9 mouse cellular contexts compared by ENCODE assay signal in the genomic region with DNA sequence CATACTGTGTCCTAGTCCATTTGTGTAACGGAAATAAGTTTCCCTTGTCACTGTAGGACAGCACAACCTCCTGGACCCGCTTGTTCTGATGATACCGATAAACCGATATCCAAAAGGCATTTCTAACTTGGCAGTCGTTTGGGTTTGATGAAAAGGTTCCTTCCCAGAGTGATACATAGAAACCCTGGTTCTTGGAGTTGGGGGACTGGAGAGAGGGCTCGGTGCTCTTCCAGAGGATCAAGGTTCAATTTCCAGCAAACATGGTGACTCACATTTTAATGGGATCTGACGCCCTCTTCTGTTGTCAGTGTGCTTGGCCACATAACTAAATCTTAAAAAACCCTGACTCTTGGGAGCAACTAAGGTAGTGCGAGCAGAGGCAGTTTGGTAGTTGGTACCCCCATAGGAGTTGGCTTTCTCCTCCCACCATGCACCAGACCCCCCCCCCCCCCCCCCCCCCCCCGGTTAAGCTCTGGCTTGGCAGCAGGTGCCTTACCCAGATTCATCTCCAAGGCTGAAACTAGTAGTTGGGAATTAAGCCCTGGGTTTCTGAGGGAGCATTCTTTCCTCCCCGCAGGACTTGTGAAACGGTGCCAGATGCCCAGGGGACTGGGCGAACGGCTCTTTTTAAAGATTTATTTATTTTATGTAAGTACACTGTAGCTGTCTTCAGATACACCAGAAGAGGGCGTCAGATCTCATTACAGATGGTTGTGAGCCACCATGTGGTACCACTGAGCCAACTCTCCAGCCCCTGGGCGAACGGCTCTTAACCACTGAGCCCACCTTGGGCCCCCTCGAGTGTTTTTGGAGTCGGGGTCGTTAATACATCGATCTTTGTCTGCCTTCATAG. TPM values are rescaled to one million over a fixed set of nuclear protein-coding genes. Genes with fewer than 3 reads are reported as not detected.
A peak's percentile ranks its signal among the peaks of the same experiment; 100 is the strongest.
DNase-seq lines count a peak whose midpoint lies in the region; ATAC-seq and TF ChIP-seq lines count a peak whose summit lies in the region.
"Had no signal": no experiment of that assay in that cellular context is flagged by ENCODE, and none has a peak within 500 bp of the region (broad histone marks: within the 10 kb centered on the region; RNA-seq: fewer than 3 reads in every experiment).

No protein-coding gene starts in this region.

- H3K4me3 ChIP-seq in heart, embryonic 10.5 days, result peak overlapping the region; percentile 87
- peak overlapping the region; percentile 62 to 88 (median 86) for H3K4me3 ChIP-seq in CH12.LX (replicated peaks in 1 of 3; ENCODE audit: low read depth in 2 of 3, low read length in 2 of 3, poor library complexity in 1 of 3)
- peak overlapping the region; percentile 77 for H3K4me3 ChIP-seq in embryonic facial prominence, embryonic 10.5 days
- peak overlapping the region; percentile 96 for H3K4me3 ChIP-seq in kidney, embryonic 16.5 days (ENCODE audit: low read length)
- H3K4me3 ChIP-seq in midbrain, postnatal 0 days (ENCODE audit: low read depth, low read length), result peak overlapping the region; percentile 80

- in situ Hi-C loops in CH12.LX (cut with MboI; ENCODE audit: low pct_ligation_motif_present, low pct_unique_long_range_greater_than_20kb, low sequenced_read_pairs), result loop anchor here (5.0 kb wide), 2 partner anchors 36 to 121 kb away; partner anchors contain the start of gene Cul7

- H3K27me3 ChIP-seq in heart, embryonic 10.5 days (ENCODE audit: insufficient read depth, poor library complexity, severe bottlenecking), result no peaks in the 10 kb centered on the region
- H3K27me3 ChIP-seq in CH12.LX (replicated peaks), result no peaks in the 10 kb centered on the region
- H3K27me3 ChIP-seq in embryonic facial prominence, embryonic 10.5 days (replicated peaks; ENCODE audit: low read depth, poor library complexity, severe bottlenecking), result no peaks in the 10 kb centered on the region
- H3K27me3 ChIP-seq in kidney, embryonic 16.5 days (ENCODE audit: insufficient read depth, low read length), result no peaks in the 10 kb centered on the region
- no peaks in the 10 kb centered on the region for H3K27me3 ChIP-seq in midbrain, postnatal 0 days (ENCODE audit: insufficient read depth, low read length)

- no peaks in the 10 kb centered on the region for H3K9me3 ChIP-seq in heart, embryonic 10.5 days
- H3K9me3 ChIP-seq in CH12.LX (replicated peaks; ENCODE audit: low read length), result no peaks in the 10 kb centered on the region
- H3K9me3 ChIP-seq in embryonic facial prominence, embryonic 10.5 days, result no peaks in the 10 kb centered on the region
- H3K9me3 ChIP-seq in kidney, embryonic 16.5 days (ENCODE audit: low read length), result no peaks in the 10 kb centered on the region
- no peaks in the 10 kb centered on the region for H3K9me3 ChIP-seq in midbrain, postnatal 0 days (ENCODE audit: low read length)

- dilution Hi-C loops in CH12.LX (cut with MboI; ENCODE audit: extremely low pct_ligation_motif_present, extremely low pct_unique_long_range_greater_than_20kb, low sequenced_read_pairs), result no loop called here

- H3K27ac ChIP-seq in heart, embryonic 10.5 days, result peak overlapping the region; percentile 90
- peak overlapping the region; percentile 85 for H3K27ac ChIP-seq in CH12.LX (ENCODE audit: insufficient read depth, low read depth)
- H3K27ac ChIP-seq in embryonic facial prominence, embryonic 10.5 days (replicated peaks), result peak overlapping the region; percentile 89
- H3K27ac ChIP-seq in kidney, embryonic 16.5 days (ENCODE audit: low read length), result peak overlapping the region; percentile 91
- 0 out of 2 replicates have a peak overlapping the region, but pooled peaks have one; percentile 80 for H3K27ac ChIP-seq in midbrain, postnatal 0 days (ENCODE audit: low read depth, low read length)

- peak overlapping the region; percentile 61 for H3K9ac ChIP-seq in CH12.LX (ENCODE audit: insufficient read depth, low read depth)
- peak overlapping the region; percentile 89 for H3K9ac ChIP-seq in kidney, embryonic 16.5 days (replicated peaks; ENCODE audit: low read length)
- peak overlapping the region; percentile 76; the same call in 1 of the 2 replicates for H3K9ac ChIP-seq in midbrain, postnatal 0 days (replicated peaks; ENCODE audit: low read length, poor library complexity, severe bottlenecking)

- H3K79me2 ChIP-seq in CH12.LX (replicated peaks; ENCODE audit: control insufficient read depth, extremely low read depth, insufficient read depth, poor library complexity, severe bottlenecking), result peaks cover 4% of the 10 kb centered on the region

- ATAC-seq in kidney, embryonic 16.5 days (ENCODE audit: low FRiP score, low TSS enrichment), result 0 out of 2 replicates have a peak, but pooled peaks have one; percentile 8
- ATAC-seq in midbrain, postnatal 0 days (ENCODE audit: low FRiP score), result no peak

- 9% methylated on average over 19 of the region's 20 CpGs for WGBS in heart, embryonic 10.5 days
- 12% methylated on average over 20 of the region's 20 CpGs for WGBS in embryonic facial prominence, embryonic 10.5 days
- 10% methylated on average over 19 of the region's 20 CpGs for WGBS in kidney, embryonic 16.5 days
- WGBS in midbrain, postnatal 0 days, result 7% methylated on average over 19 of the region's 20 CpGs

- TF ChIP-seq EP300 in CH12.LX (IDR thresholded peaks at IDR 0.05; ENCODE audit: low read length), result no peak

- TF ChIP-seq POLR2A in CH12.LX (IDR thresholded peaks at IDR 0.05; ENCODE audit: low read depth, low read length), result peak; percentile 54

- H3K36me3 ChIP-seq in heart, embryonic 10.5 days, result peaks cover 45% of the 10 kb centered on the region
- H3K36me3 ChIP-seq in CH12.LX (replicated peaks in 1 of 2; ENCODE audit: control insufficient read depth in 1 of 2, insufficient read depth in 1 of 2, low read length in 1 of 2), result peaks cover 36 to 40% of the 10 kb centered on the region in 2 experiments
- peaks cover 46% of the 10 kb centered on the region for H3K36me3 ChIP-seq in embryonic facial prominence, embryonic 10.5 days (replicated peaks)
- peaks cover 36% of the 10 kb centered on the region for H3K36me3 ChIP-seq in kidney, embryonic 16.5 days (ENCODE audit: insufficient read depth, low read length)
- H3K36me3 ChIP-seq in midbrain, postnatal 0 days (ENCODE audit: insufficient read depth, low read length), result peaks cover 23% of the 10 kb centered on the region

- TF ChIP-seq RAD21 in CH12.LX (IDR thresholded peaks at IDR 0.05; ENCODE audit: low read depth, low read length), result peak; percentile 30

- peaks cover 16% of the 10 kb centered on the region for H3K4me1 ChIP-seq in heart, embryonic 10.5 days
- peaks cover 3 to 22% of the 10 kb centered on the region in 2 experiments; a peak in 3 of 4 replicates for H3K4me1 ChIP-seq in CH12.LX (ENCODE audit: control insufficient read depth in 1 of 2, insufficient read depth in 2 of 2)
- H3K4me1 ChIP-seq in embryonic facial prominence, embryonic 10.5 days, result peaks cover 23% of the 10 kb centered on the region
- H3K4me1 ChIP-seq in kidney, embryonic 16.5 days (ENCODE audit: insufficient read depth, low read length), result peaks cover 15% of the 10 kb centered on the region
- no peaks in the 10 kb centered on the region for H3K4me1 ChIP-seq in midbrain, postnatal 0 days (ENCODE audit: insufficient read depth, low read length)

- H3K4me2 ChIP-seq in CH12.LX (ENCODE audit: insufficient read depth, low read depth, poor library complexity, severe bottlenecking), result peak overlapping the region; percentile 87
- peak overlapping the region; percentile 82 for H3K4me2 ChIP-seq in kidney, embryonic 16.5 days (replicated peaks; ENCODE audit: low read depth, low read length)
- peak overlapping the region; percentile 93 for H3K4me2 ChIP-seq in midbrain, postnatal 0 days (ENCODE audit: low read depth, low read length, poor library complexity, severe bottlenecking)

- no peak for DNase-seq in heart, embryonic 10.5 days (ENCODE audit: low spot score)
- DNase-seq in heart, adult 9 months (ENCODE audit: low spot score in 2 of 2), result no peak
- peak; percentile 65 for DNase-seq in CH12.LX (ENCODE audit: extremely low read depth)
- DNase-seq in embryonic facial prominence, embryonic 10.5 days (ENCODE audit: low spot score), result peak; percentile 40
- peak; percentile 41 for DNase-seq in midbrain, postnatal 0 days (ENCODE audit: low spot score)
- DNase-seq in ovary, postnatal 10 days (ENCODE audit: low spot score), result no peak
- DNase-seq in thymus, postnatal 10 days (ENCODE audit: low spot score in 2 of 2), result no peak

- peak; percentile 23 to 61; a peak in 3 of 4 replicates for TF ChIP-seq CTCF in CH12.LX (conservative IDR thresholded peaks at IDR 0.05 in 1 of 2, IDR thresholded peaks at IDR 0.05 in 1 of 2; ENCODE audit: low read depth in 2 of 2, low read length in 2 of 2)
- TF ChIP-seq CTCF in midbrain, postnatal 0 days (IDR thresholded peaks at IDR 0.05), result peak; percentile 43; the same call in 1 of the 2 replicates

RNA-seq across cellular contexts. Expression of gene 2310039H08Rik, which starts 1.1 kb away (rescaled TPM):
- polyA plus RNA-seq in heart, embryonic 10.5 days (2016; fragmentation: Nextera tagmentation; extraction: Ambion mirVana), result 45.8 and 51.2 TPM in 2 replicates
- 47.0 and 65.8 TPM in 2 replicates for total RNA-seq in CH12.LX (2012; rRNA removed)
- 52.5 and 79.3 TPM in 2 replicates for total RNA-seq in CH12.LX (2014; rRNA removed)
- polyA plus RNA-seq in CH12.LX (2012; ENCODE audit: insufficient read length, low read depth), result 28.1 and 33.3 TPM in 2 replicates
- polyA plus RNA-seq in embryonic facial prominence, embryonic 10.5 days (2016; fragmentation: Nextera tagmentation; extraction: Ambion mirVana), result 44.8 TPM in 2 replicates
- 76.1 and 89.9 TPM in 2 replicates for polyA plus RNA-seq in kidney, embryonic 16.5 days (2015; fragmentation: Nextera tagmentation; extraction: Ambion mirVana)
- 39.2 and 39.3 TPM in 2 replicates for total RNA-seq in midbrain, postnatal 0 days (2014; rRNA removed)
- polyA plus RNA-seq in midbrain, postnatal 0 days (2015; fragmentation: Nextera tagmentation; extraction: Ambion mirVana), result 56.6 and 59.2 TPM in 2 replicates

RNA-seq across cellular contexts. Expression of gene Rpl7l1, which starts 9.0 kb away (rescaled TPM):
- 130 and 184 TPM in 2 replicates for polyA plus RNA-seq in heart, embryonic 10.5 days (2016; fragmentation: Nextera tagmentation; extraction: Ambion mirVana)
- total RNA-seq in CH12.LX (2012; rRNA removed) (160 and 202 TPM in 2 replicates), CH12.LX (2014; rRNA removed) (261 and 301 TPM in 2 replicates)
- polyA plus RNA-seq in CH12.LX (2012; ENCODE audit: insufficient read length, low read depth), result 296 and 383 TPM in 2 replicates
- 222 and 236 TPM in 2 replicates for polyA plus RNA-seq in embryonic facial prominence, embryonic 10.5 days (2016; fragmentation: Nextera tagmentation; extraction: Ambion mirVana)
- polyA plus RNA-seq in kidney, embryonic 16.5 days (2015; fragmentation: Nextera tagmentation; extraction: Ambion mirVana), result 165 and 173 TPM in 2 replicates
- 42.3 and 43.2 TPM in 2 replicates for total RNA-seq in midbrain, postnatal 0 days (2014; rRNA removed)
- polyA plus RNA-seq in midbrain, postnatal 0 days (2015; fragmentation: Nextera tagmentation; extraction: Ambion mirVana), result 67.6 and 69.7 TPM in 2 replicates

RNA-seq across cellular contexts. Expression of gene Ptcra, which starts 10.0 kb away (rescaled TPM):
- polyA plus RNA-seq in heart, embryonic 10.5 days (2016; fragmentation: Nextera tagmentation; extraction: Ambion mirVana), result 0.39 and 0.60 TPM in 2 replicates
- total RNA-seq in CH12.LX (2012; rRNA removed), result 0.34 and 0.59 TPM in 2 replicates
- total RNA-seq in CH12.LX (2014; rRNA removed), result 0.17 TPM in 1 of 2 replicates, not detected in the other
- polyA plus RNA-seq in CH12.LX (2012; ENCODE audit: insufficient read length, low read depth), result 0.56 and 0.71 TPM in 2 replicates
- polyA plus RNA-seq in embryonic facial prominence, embryonic 10.5 days (2016; fragmentation: Nextera tagmentation; extraction: Ambion mirVana), result 0.62 and 1.6 TPM in 2 replicates
- polyA plus RNA-seq in kidney, embryonic 16.5 days (2015; fragmentation: Nextera tagmentation; extraction: Ambion mirVana), result 0.22 and 0.29 TPM in 2 replicates
- total RNA-seq in midbrain, postnatal 0 days (2014; rRNA removed), result not detected in 2 replicates
- 0.17 and 0.20 TPM in 2 replicates for polyA plus RNA-seq in midbrain, postnatal 0 days (2015; fragmentation: Nextera tagmentation; extraction: Ambion mirVana)
- total RNA-seq: adrenal gland, postnatal 36 days had no signal

RNA-seq across cellular contexts. Expression of gene Cnpy3, which starts 21.5 kb away (rescaled TPM):
- polyA plus RNA-seq in heart, embryonic 10.5 days (2016; fragmentation: Nextera tagmentation; extraction: Ambion mirVana), result 63.2 and 68.4 TPM in 2 replicates
- 82.5 and 102 TPM in 2 replicates for total RNA-seq in CH12.LX (2012; rRNA removed)
- 78.6 and 80.4 TPM in 2 replicates for total RNA-seq in CH12.LX (2014; rRNA removed)
- 94.8 and 111 TPM in 2 replicates for polyA plus RNA-seq in CH12.LX (2012; ENCODE audit: insufficient read length, low read depth)
- 65.8 and 68.2 TPM in 2 replicates for polyA plus RNA-seq in embryonic facial prominence, embryonic 10.5 days (2016; fragmentation: Nextera tagmentation; extraction: Ambion mirVana)
- 85.9 and 94.5 TPM in 2 replicates for polyA plus RNA-seq in kidney, embryonic 16.5 days (2015; fragmentation: Nextera tagmentation; extraction: Ambion mirVana)
- 62.0 and 74.6 TPM in 2 replicates for total RNA-seq in midbrain, postnatal 0 days (2014; rRNA removed)
- polyA plus RNA-seq in midbrain, postnatal 0 days (2015; fragmentation: Nextera tagmentation; extraction: Ambion mirVana), result 70.7 and 74.4 TPM in 2 replicates

RNA-seq across cellular contexts. Expression of gene Gnmt, which starts 44.5 kb away (rescaled TPM):
- polyA plus RNA-seq in heart, embryonic 10.5 days (2016; fragmentation: Nextera tagmentation; extraction: Ambion mirVana), result 0.83 and 2.3 TPM in 2 replicates
- total RNA-seq in CH12.LX (2012; rRNA removed) (0.13 and 0.25 TPM in 2 replicates), CH12.LX (2014; rRNA removed) (0.38 TPM in 1 of 2 replicates, not detected in the other)
- polyA plus RNA-seq in CH12.LX (2012; ENCODE audit: insufficient read length, low read depth), result 0.71 and 1.2 TPM in 2 replicates
- 0.51 and 0.57 TPM in 2 replicates for polyA plus RNA-seq in embryonic facial prominence, embryonic 10.5 days (2016; fragmentation: Nextera tagmentation; extraction: Ambion mirVana)
- 2.4 and 2.7 TPM in 2 replicates for polyA plus RNA-seq in kidney, embryonic 16.5 days (2015; fragmentation: Nextera tagmentation; extraction: Ambion mirVana)
- 0.27 and 0.57 TPM in 2 replicates for total RNA-seq in midbrain, postnatal 0 days (2014; rRNA removed)
- polyA plus RNA-seq in midbrain, postnatal 0 days (2015; fragmentation: Nextera tagmentation; extraction: Ambion mirVana), result 0.88 and 1.5 TPM in 2 replicates

Comparison
In these comparisons a context has a peak if more than half of its experiments do, and no peak if none do; other contexts are left out.
1. DNase-seq: peak in CH12.LX (single experiment), embryonic facial prominence, embryonic 10.5 days (single experiment) and midbrain, postnatal 0 days (single experiment); none in heart, embryonic 10.5 days (single experiment), heart, adult 9 months (0 of 2), ovary, postnatal 10 days (single experiment) and thymus, postnatal 10 days (0 of 2).
2. Peak in every context shown above with its lines, with median percentiles within 50 percentile points of each other: H3K27ac ChIP-seq, H3K4me3 ChIP-seq, H3K4me2 ChIP-seq and H3K9ac ChIP-seq.